Mouse (Mus musculus): ENCODE measurements around the gene Sufu. TPM values are rescaled to one million over a fixed set of nuclear protein-coding genes. Genes with fewer than 3 reads are reported as not detected.

The Sufu gene
- polyA plus RNA-seq, 1 experiment from 2014 or later, result 9.5 TPM

GRCm38 (mm10) chr19:46426488-46426887 lies 29.8 kb downstream of the Sufu start:
- no peak for DNase-seq (ENCODE audit: low spot score)
- no peak for TF ChIP-seq EP300 (optimal IDR thresholded peaks at IDR 0.05)
- TF ChIP-seq CTCF (IDR thresholded peaks at IDR 0.05; ENCODE audit: low read depth), result no peak
- Histone ChIP-seq H3K9ac (ENCODE audit: low read length) (no peak overlapping the region), H3K4me3 (ENCODE audit: low read depth, low read length) (no peak overlapping the region), H3K36me3 (ENCODE audit: control insufficient read depth, insufficient read depth, low read length) (no peaks in the 10 kb centered on the region), H3K4me2 (replicated peaks; ENCODE audit: low read depth) (no peak overlapping the region), H3K27ac (replicated peaks) (no peak overlapping the region), H3K9me3 (ENCODE audit: control insufficient read depth, low read length) (no peaks in the 10 kb centered on the region), H3K27me3 (ENCODE audit: control insufficient read depth, insufficient read depth, low read length) (no peaks in the 10 kb centered on the region), H3K4me1 (replicated peaks; ENCODE audit: control insufficient read depth, insufficient read depth) (0 out of 2 replicates have a peak, but pooled peaks cover 2% of the 10 kb centered on the region)
- 72% methylated on average over 12 of the region's 12 CpGs for WGBS
- no peak for ATAC-seq (ENCODE audit: low FRiP score, low TSS enrichment)

- H3K27me3 ChIP-seq (ENCODE audit: control insufficient read depth, insufficient read depth, low read length), result no peaks in the 10 kb centered on the region
- no peak overlapping the region for H3K4me3 ChIP-seq (ENCODE audit: low read depth, low read length)
- H3K4me2 ChIP-seq (replicated peaks; ENCODE audit: low read depth), result no peak overlapping the region
- ATAC-seq (ENCODE audit: low FRiP score, low TSS enrichment), result no peak
- no peaks in the 10 kb centered on the region for H3K36me3 ChIP-seq (ENCODE audit: control insufficient read depth, insufficient read depth, low read length)
- no peak overlapping the region for H3K9ac ChIP-seq (ENCODE audit: low read length)
- no peak for TF ChIP-seq CTCF (IDR thresholded peaks at IDR 0.05; ENCODE audit: low read depth)
- no peak for TF ChIP-seq EP300 (optimal IDR thresholded peaks at IDR 0.05)
- H3K9me3 ChIP-seq (ENCODE audit: control insufficient read depth, low read length), result no peaks in the 10 kb centered on the region
- no peaks in the 10 kb centered on the region for H3K4me1 ChIP-seq (replicated peaks; ENCODE audit: control insufficient read depth, insufficient read depth)
- no peak overlapping the region for H3K27ac ChIP-seq (replicated peaks)
- DNase-seq (ENCODE audit: low spot score), result no peak
These were observed 32.6 kb downstream of the Sufu start for GRCm38 (mm10) chr19:46429250-46429649.

- no peak overlapping the region for H3K9ac ChIP-seq (ENCODE audit: low read length)
- H3K4me2 ChIP-seq (replicated peaks; ENCODE audit: low read depth), result no peak overlapping the region
- DNase-seq (ENCODE audit: low spot score), result no peak
- no peak for ATAC-seq (ENCODE audit: low FRiP score, low TSS enrichment)
- no peaks in the 10 kb centered on the region for H3K4me1 ChIP-seq (replicated peaks; ENCODE audit: control insufficient read depth, insufficient read depth)
- H3K27me3 ChIP-seq (ENCODE audit: control insufficient read depth, insufficient read depth, low read length), result no peaks in the 10 kb centered on the region
- no peak overlapping the region for H3K4me3 ChIP-seq (ENCODE audit: low read depth, low read length)
- H3K27ac ChIP-seq (replicated peaks), result peak overlapping the region; percentile 70; the same call in 1 of the 2 replicates
- WGBS, result 48% methylated on average over 7 of the region's 7 CpGs
- no peaks in the 10 kb centered on the region for H3K9me3 ChIP-seq (ENCODE audit: control insufficient read depth, low read length)
- H3K36me3 ChIP-seq (ENCODE audit: control insufficient read depth, insufficient read depth, low read length), result no peaks in the 10 kb centered on the region
- no peak for TF ChIP-seq CTCF (IDR thresholded peaks at IDR 0.05; ENCODE audit: low read depth)
- no peak for TF ChIP-seq EP300 (optimal IDR thresholded peaks at IDR 0.05)
These were observed 37.0 kb downstream of the Sufu start for GRCm38 (mm10) chr19:46433712-46434111.

- H3K4me1 ChIP-seq (replicated peaks; ENCODE audit: control insufficient read depth, insufficient read depth), result no peaks in the 10 kb centered on the region
- no peaks in the 10 kb centered on the region for H3K9me3 ChIP-seq (ENCODE audit: control insufficient read depth, low read length)
- TF ChIP-seq EP300 (optimal IDR thresholded peaks at IDR 0.05) (no peak), CTCF (IDR thresholded peaks at IDR 0.05; ENCODE audit: low read depth) (no peak)
- no peak overlapping the region for H3K4me3 ChIP-seq (ENCODE audit: low read depth, low read length)
- ATAC-seq (ENCODE audit: low FRiP score, low TSS enrichment), result no peak
- 63% methylated on average over 9 of the region's 9 CpGs for WGBS
- H3K27me3 ChIP-seq (ENCODE audit: control insufficient read depth, insufficient read depth, low read length), result no peaks in the 10 kb centered on the region
- H3K4me2 ChIP-seq (replicated peaks; ENCODE audit: low read depth), result no peak overlapping the region
- peak overlapping the region; percentile 65; the same call in 1 of the 2 replicates for H3K27ac ChIP-seq (replicated peaks)
- no peak for DNase-seq (ENCODE audit: low spot score)
- H3K36me3 ChIP-seq (ENCODE audit: control insufficient read depth, insufficient read depth, low read length), result no peaks in the 10 kb centered on the region
- no peak overlapping the region for H3K9ac ChIP-seq (ENCODE audit: low read length)
These were observed 37.5 kb downstream of the Sufu start for GRCm38 (mm10) chr19:46434148-46434547.

- TF ChIP-seq CTCF (IDR thresholded peaks at IDR 0.05; ENCODE audit: low read depth), result no peak
- TF ChIP-seq EP300 (optimal IDR thresholded peaks at IDR 0.05), result no peak
- ATAC-seq (ENCODE audit: low FRiP score, low TSS enrichment), result no peak; the same call in 1 of the 2 replicates
- WGBS, result 74% methylated on average over 9 of the region's 9 CpGs
- Histone ChIP-seq H3K4me1 (replicated peaks; ENCODE audit: control insufficient read depth, insufficient read depth) (no peaks in the 10 kb centered on the region), H3K9me3 (ENCODE audit: control insufficient read depth, low read length) (no peaks in the 10 kb centered on the region), H3K4me2 (replicated peaks; ENCODE audit: low read depth) (no peak overlapping the region), H3K36me3 (ENCODE audit: control insufficient read depth, insufficient read depth, low read length) (no peaks in the 10 kb centered on the region), H3K27ac (replicated peaks) (peak overlapping the region; percentile 65; the same call in 1 of the 2 replicates), H3K9ac (ENCODE audit: low read length) (no peak overlapping the region), H3K4me3 (ENCODE audit: low read depth, low read length) (no peak overlapping the region), H3K27me3 (ENCODE audit: control insufficient read depth, insufficient read depth, low read length) (no peaks in the 10 kb centered on the region)
- DNase-seq (ENCODE audit: low spot score), result no peak
These were observed 37.9 kb downstream of the Sufu start for GRCm38 (mm10) chr19:46434591-46434990.

- no peaks in the 10 kb centered on the region for H3K4me1 ChIP-seq (replicated peaks; ENCODE audit: control insufficient read depth, insufficient read depth)
- H3K4me2 ChIP-seq (replicated peaks; ENCODE audit: low read depth), result no peak overlapping the region
- 17% methylated on average over 7 of the region's 7 CpGs for WGBS
- ATAC-seq (ENCODE audit: low FRiP score, low TSS enrichment), result no peak
- no peaks in the 10 kb centered on the region for H3K27me3 ChIP-seq (ENCODE audit: control insufficient read depth, insufficient read depth, low read length)
- TF ChIP-seq CTCF (IDR thresholded peaks at IDR 0.05; ENCODE audit: low read depth) (peak; percentile 71), EP300 (optimal IDR thresholded peaks at IDR 0.05) (no peak)
- H3K9ac ChIP-seq (ENCODE audit: low read length), result no peak overlapping the region
- H3K27ac ChIP-seq (replicated peaks), result no peak overlapping the region
- H3K9me3 ChIP-seq (ENCODE audit: control insufficient read depth, low read length), result no peaks in the 10 kb centered on the region
- DNase-seq (ENCODE audit: low spot score), result no peak
- no peak overlapping the region for H3K4me3 ChIP-seq (ENCODE audit: low read depth, low read length)
- H3K36me3 ChIP-seq (ENCODE audit: control insufficient read depth, insufficient read depth, low read length), result no peaks in the 10 kb centered on the region
These were observed 38.8 kb downstream of the Sufu start for GRCm38 (mm10) chr19:46435492-46435891.
